Mouse (Mus musculus): ENCODE results near the gene C1ra. TPM values are rescaled to one million over a fixed set of nuclear protein-coding genes. Genes with fewer than 3 reads are reported as not detected.
"Not testable (repeated sequence)": the region's sequence is repeated elsewhere in the genome, so short reads cannot be mapped to it uniquely, and the experiment has no call there.

The C1ra gene
- polyA plus RNA-seq, 1 experiment: 0.62 TPM

GRCm38 (mm10) chr6:124542284-124542683, 30.1 kb downstream of the C1ra start, which contains the start of gene C1s1:
C1s1 (minus strand) TSS chr6:124542359.
- not testable (repeated sequence) for H3K79me3 ChIP-seq (ENCODE audit: low read depth); H3K36me3 ChIP-seq (ENCODE audit: control insufficient read depth, insufficient read depth); H3K27me3 ChIP-seq (ENCODE audit: control insufficient read depth, insufficient read depth, insufficient read length); H3K79me2 ChIP-seq (ENCODE audit: control insufficient read depth, insufficient read depth); H3K4me3 ChIP-seq (ENCODE audit: insufficient read depth, poor library complexity, severe bottlenecking); H3ac ChIP-seq (ENCODE audit: control insufficient read depth, insufficient read length, low read depth)
- TF ChIP-seq CEBPB (IDR thresholded peaks at IDR 0.05; ENCODE audit: low read depth): peak; percentile 4

GRCm38 (mm10) chr6:124544466-124544865, 32.3 kb downstream of the C1ra start:
- TF ChIP-seq MYOD1 (IDR thresholded peaks at IDR 0.05; ENCODE audit: control insufficient read depth, insufficient read length, low read depth): no peak
- no peak for TF ChIP-seq USF1 (IDR thresholded peaks at IDR 0.05; ENCODE audit: low read depth)
- no peak for TF ChIP-seq CEBPB (IDR thresholded peaks at IDR 0.05; ENCODE audit: low read depth)
- no peak for TF ChIP-seq MAX (IDR thresholded peaks at IDR 0.05)
- no peak for TF ChIP-seq MYOG (IDR thresholded peaks at IDR 0.05; ENCODE audit: control insufficient read depth, extremely low read depth, insufficient read length)
- no peak for TF ChIP-seq FOSL1 (IDR thresholded peaks at IDR 0.05; ENCODE audit: insufficient read depth, low read length, poor library complexity, severe bottlenecking)
- no peak for TF ChIP-seq CTCF (IDR thresholded peaks at IDR 0.05; ENCODE audit: control insufficient read depth, insufficient read depth, insufficient read length)
- Histone ChIP-seq H3K27me3 (ENCODE audit: control insufficient read depth, insufficient read depth, insufficient read length) (no peaks in the 10 kb centered on the region), H3K36me3 (ENCODE audit: control insufficient read depth, insufficient read depth) (no peaks in the 10 kb centered on the region), H3K79me2 (ENCODE audit: control insufficient read depth, insufficient read depth) (no peaks in the 10 kb centered on the region), H3ac (ENCODE audit: control insufficient read depth, insufficient read length, low read depth) (no peak overlapping the region), H3K79me3 (ENCODE audit: low read depth) (no peaks in the 10 kb centered on the region), H3K4me3 (ENCODE audit: insufficient read depth, poor library complexity, severe bottlenecking) (no peak overlapping the region)

- no peaks in the 10 kb centered on the region for H3K79me2 ChIP-seq (ENCODE audit: control insufficient read depth, insufficient read depth)
- H3K79me3 ChIP-seq (ENCODE audit: low read depth): no peaks in the 10 kb centered on the region
- no peak for TF ChIP-seq CEBPB (IDR thresholded peaks at IDR 0.05; ENCODE audit: low read depth)
- no peak for TF ChIP-seq MAX (IDR thresholded peaks at IDR 0.05)
- no peak for TF ChIP-seq FOSL1 (IDR thresholded peaks at IDR 0.05; ENCODE audit: insufficient read depth, low read length, poor library complexity, severe bottlenecking)
- TF ChIP-seq MYOG (IDR thresholded peaks at IDR 0.05; ENCODE audit: control insufficient read depth, extremely low read depth, insufficient read length): no peak
- TF ChIP-seq CTCF (IDR thresholded peaks at IDR 0.05; ENCODE audit: control insufficient read depth, insufficient read depth, insufficient read length): no peak
- no peak for TF ChIP-seq MYOD1 (IDR thresholded peaks at IDR 0.05; ENCODE audit: control insufficient read depth, insufficient read length, low read depth)
- no peak for TF ChIP-seq USF1 (IDR thresholded peaks at IDR 0.05; ENCODE audit: low read depth)
- H3ac ChIP-seq (ENCODE audit: control insufficient read depth, insufficient read length, low read depth): no peak overlapping the region
- H3K4me3 ChIP-seq (ENCODE audit: insufficient read depth, poor library complexity, severe bottlenecking): no peak overlapping the region
- no peaks in the 10 kb centered on the region for H3K36me3 ChIP-seq (ENCODE audit: control insufficient read depth, insufficient read depth)
- no peaks in the 10 kb centered on the region for H3K27me3 ChIP-seq (ENCODE audit: control insufficient read depth, insufficient read depth, insufficient read length)
These were observed 33.2 kb downstream of the C1ra start for GRCm38 (mm10) chr6:124545425-124545824.

GRCm38 (mm10) chr6:124547979-124548378, 35.8 kb downstream of the C1ra start:
- not testable (repeated sequence) for H3K79me2 ChIP-seq (ENCODE audit: control insufficient read depth, insufficient read depth); H3K4me3 ChIP-seq (ENCODE audit: insufficient read depth, poor library complexity, severe bottlenecking); H3K36me3 ChIP-seq (ENCODE audit: control insufficient read depth, insufficient read depth); H3K79me3 ChIP-seq (ENCODE audit: low read depth); H3K27me3 ChIP-seq (ENCODE audit: control insufficient read depth, insufficient read depth, insufficient read length); H3ac ChIP-seq (ENCODE audit: control insufficient read depth, insufficient read length, low read depth)

- Histone ChIP-seq H3K79me2 (ENCODE audit: control insufficient read depth, insufficient read depth) (no peaks in the 10 kb centered on the region), H3ac (ENCODE audit: control insufficient read depth, insufficient read length, low read depth) (no peak overlapping the region), H3K36me3 (ENCODE audit: control insufficient read depth, insufficient read depth) (no peaks in the 10 kb centered on the region), H3K4me3 (ENCODE audit: insufficient read depth, poor library complexity, severe bottlenecking) (no peak overlapping the region), H3K27me3 (ENCODE audit: control insufficient read depth, insufficient read depth, insufficient read length) (no peaks in the 10 kb centered on the region), H3K79me3 (ENCODE audit: low read depth) (no peaks in the 10 kb centered on the region)
- TF ChIP-seq FOSL1 (IDR thresholded peaks at IDR 0.05; ENCODE audit: insufficient read depth, low read length, poor library complexity, severe bottlenecking) (no peak), MYOG (IDR thresholded peaks at IDR 0.05; ENCODE audit: control insufficient read depth, extremely low read depth, insufficient read length) (no peak), MAX (IDR thresholded peaks at IDR 0.05) (no peak), CTCF (IDR thresholded peaks at IDR 0.05; ENCODE audit: control insufficient read depth, insufficient read depth, insufficient read length) (no peak), CEBPB (IDR thresholded peaks at IDR 0.05; ENCODE audit: low read depth) (no peak), MYOD1 (IDR thresholded peaks at IDR 0.05; ENCODE audit: control insufficient read depth, insufficient read length, low read depth) (no peak), USF1 (IDR thresholded peaks at IDR 0.05; ENCODE audit: low read depth) (no peak)
These were observed 36.9 kb downstream of the C1ra start for GRCm38 (mm10) chr6:124549023-124549550.

- Histone ChIP-seq H3K4me3 (ENCODE audit: insufficient read depth, poor library complexity, severe bottlenecking) (no peak overlapping the region), H3K79me2 (ENCODE audit: control insufficient read depth, insufficient read depth) (no peaks in the 10 kb centered on the region), H3K27me3 (ENCODE audit: control insufficient read depth, insufficient read depth, insufficient read length) (no peaks in the 10 kb centered on the region), H3K36me3 (ENCODE audit: control insufficient read depth, insufficient read depth) (no peaks in the 10 kb centered on the region), H3ac (ENCODE audit: control insufficient read depth, insufficient read length, low read depth) (no peak overlapping the region), H3K79me3 (ENCODE audit: low read depth) (no peaks in the 10 kb centered on the region)
- TF ChIP-seq MYOG (IDR thresholded peaks at IDR 0.05; ENCODE audit: control insufficient read depth, extremely low read depth, insufficient read length): no peak
- no peak for TF ChIP-seq CTCF (IDR thresholded peaks at IDR 0.05; ENCODE audit: control insufficient read depth, insufficient read depth, insufficient read length)
- TF ChIP-seq MYOD1 (IDR thresholded peaks at IDR 0.05; ENCODE audit: control insufficient read depth, insufficient read length, low read depth): no peak
- no peak for TF ChIP-seq FOSL1 (IDR thresholded peaks at IDR 0.05; ENCODE audit: insufficient read depth, low read length, poor library complexity, severe bottlenecking)
- no peak for TF ChIP-seq MAX (IDR thresholded peaks at IDR 0.05)
- TF ChIP-seq CEBPB (IDR thresholded peaks at IDR 0.05; ENCODE audit: low read depth): no peak
- no peak for TF ChIP-seq USF1 (IDR thresholded peaks at IDR 0.05; ENCODE audit: low read depth)
These were observed 40.6 kb downstream of the C1ra start for GRCm38 (mm10) chr6:124552766-124553165.

GRCm38 (mm10) chr6:124555956-124556355, 43.8 kb downstream of the C1ra start:
- H3K79me2 ChIP-seq (ENCODE audit: control insufficient read depth, insufficient read depth); H3K4me3 ChIP-seq (ENCODE audit: insufficient read depth, poor library complexity, severe bottlenecking); H3K36me3 ChIP-seq (ENCODE audit: control insufficient read depth, insufficient read depth): not testable (repeated sequence)

GRCm38 (mm10) chr6:124561156-124561555, 49.0 kb downstream of the C1ra start:
- H3K79me2 ChIP-seq (ENCODE audit: control insufficient read depth, insufficient read depth); H3K27me3 ChIP-seq (ENCODE audit: control insufficient read depth, insufficient read depth, insufficient read length); H3K79me3 ChIP-seq (ENCODE audit: low read depth); H3K36me3 ChIP-seq (ENCODE audit: control insufficient read depth, insufficient read depth); H3ac ChIP-seq (ENCODE audit: control insufficient read depth, insufficient read length, low read depth); H3K4me3 ChIP-seq (ENCODE audit: insufficient read depth, poor library complexity, severe bottlenecking): not testable (repeated sequence)

More at GRCm38 (mm10) chr6:124555956-124556355, 43.8 kb downstream of the C1ra start:
- H3K79me3 ChIP-seq (ENCODE audit: low read depth); H3K27me3 ChIP-seq (ENCODE audit: control insufficient read depth, insufficient read depth, insufficient read length); H3ac ChIP-seq (ENCODE audit: control insufficient read depth, insufficient read length, low read depth): not testable (repeated sequence)

- not testable (repeated sequence) for H3K4me3 ChIP-seq (ENCODE audit: insufficient read depth, poor library complexity, severe bottlenecking); H3K36me3 ChIP-seq (ENCODE audit: control insufficient read depth, insufficient read depth); H3K79me2 ChIP-seq (ENCODE audit: control insufficient read depth, insufficient read depth); H3K27me3 ChIP-seq (ENCODE audit: control insufficient read depth, insufficient read depth, insufficient read length); H3K79me3 ChIP-seq (ENCODE audit: low read depth); H3ac ChIP-seq (ENCODE audit: control insufficient read depth, insufficient read length, low read depth)
These were observed 49.4 kb downstream of the C1ra start for GRCm38 (mm10) chr6:124561611-124562010.
